8 mouse cellular contexts compared by ENCODE assay signal in genomic region chr2:51148065-51148407, GRCm38 (mm10). TPM values are rescaled to one million over a fixed set of nuclear protein-coding genes. Genes with fewer than 3 reads are reported as not detected.
DNase-seq lines count a peak whose midpoint lies in the region; ATAC-seq and TF ChIP-seq lines count a peak whose summit lies in the region.

No protein-coding gene starts in this region.

- H3K4me1 ChIP-seq in embryonic facial prominence, embryonic 10.5 days = peaks cover 35% of the 10 kb centered on the region
- H3K4me1 ChIP-seq in hindbrain, embryonic 14.5 days (replicated peaks; ENCODE audit: control insufficient read depth, insufficient read depth, low read length) = peaks cover 22% of the 10 kb centered on the region
- H3K4me1 ChIP-seq in midbrain, embryonic 15.5 days = peaks cover 21% of the 10 kb centered on the region

- H3K36me3 ChIP-seq in embryonic facial prominence, embryonic 10.5 days (replicated peaks) = peaks cover 32% of the 10 kb centered on the region
- H3K36me3 ChIP-seq in hindbrain, embryonic 14.5 days (replicated peaks; ENCODE audit: control insufficient read depth, insufficient read depth) = peaks cover 5% of the 10 kb centered on the region; the same call in 1 of the 2 replicates
- no peaks in the 10 kb centered on the region for H3K36me3 ChIP-seq in midbrain, embryonic 15.5 days (replicated peaks)

- DNase-seq in layer of hippocampus, adult 2 months (ENCODE audit: low spot score in 2 of 2) = no peak
- no peak for DNase-seq in layer of hippocampus, adult 9-11 months
- no peak for DNase-seq in embryonic facial prominence, embryonic 10.5 days (ENCODE audit: low spot score)
- DNase-seq in hindbrain, embryonic 14.5 days (ENCODE audit: low spot score) = no peak
- no peak for DNase-seq in frontal cortex, postnatal 10 days (ENCODE audit: low spot score in 2 of 2)
- DNase-seq in cerebellum, adult 9-11 months = no peak

- peak overlapping the region; percentile 78 for H3K4me2 ChIP-seq in hindbrain, embryonic 14.5 days (replicated peaks)
- H3K4me2 ChIP-seq in midbrain, embryonic 15.5 days = peak overlapping the region; percentile 55

- H3K27me3 ChIP-seq in embryonic facial prominence, embryonic 10.5 days (replicated peaks; ENCODE audit: low read depth, poor library complexity, severe bottlenecking) = 0 out of 2 replicates have a peak, but pooled peaks cover 9% of the 10 kb centered on the region
- H3K27me3 ChIP-seq in hindbrain, embryonic 14.5 days (ENCODE audit: control insufficient read depth, insufficient read depth, low read length) = no peaks in the 10 kb centered on the region
- H3K27me3 ChIP-seq in midbrain, embryonic 15.5 days (replicated peaks) = no peaks in the 10 kb centered on the region

- under 1% methylated on average over 20 of the region's 20 CpGs for WGBS in embryonic facial prominence, embryonic 10.5 days
- WGBS in hindbrain, embryonic 14.5 days = under 1% methylated on average over 20 of the region's 20 CpGs
- WGBS in midbrain, embryonic 15.5 days = under 1% methylated on average over 20 of the region's 20 CpGs

- TF ChIP-seq CTCF in layer of hippocampus, adult 2 months (conservative IDR thresholded peaks at IDR 0.05) = no peak

- H3K4me3 ChIP-seq in layer of hippocampus, adult 2 months = peak overlapping the region; percentile 88
- peak overlapping the region; percentile 99 for H3K4me3 ChIP-seq in embryonic facial prominence, embryonic 10.5 days
- H3K4me3 ChIP-seq in hindbrain, embryonic 14.5 days (replicated peaks; ENCODE audit: low read length) = peak overlapping the region; percentile 92
- peak overlapping the region; percentile 82 for H3K4me3 ChIP-seq in midbrain, embryonic 15.5 days

- peak overlapping the region; percentile 99 for H3K9ac ChIP-seq in hindbrain, embryonic 14.5 days
- H3K9ac ChIP-seq in midbrain, embryonic 15.5 days = peak overlapping the region; percentile 93

- H3K27ac ChIP-seq in layer of hippocampus, adult 2 months = peak overlapping the region; percentile 91
- H3K27ac ChIP-seq in embryonic facial prominence, embryonic 10.5 days (replicated peaks) = peak overlapping the region; percentile 97
- peak overlapping the region; percentile 94 for H3K27ac ChIP-seq in hindbrain, embryonic 14.5 days
- H3K27ac ChIP-seq in midbrain, embryonic 15.5 days = peak overlapping the region; percentile 90

- no peaks in the 10 kb centered on the region for H3K9me3 ChIP-seq in embryonic facial prominence, embryonic 10.5 days
- no peaks in the 10 kb centered on the region for H3K9me3 ChIP-seq in hindbrain, embryonic 14.5 days (ENCODE audit: control insufficient read depth, low read length)
- no peaks in the 10 kb centered on the region for H3K9me3 ChIP-seq in midbrain, embryonic 15.5 days

- ATAC-seq in hindbrain, embryonic 14.5 days (ENCODE audit: low FRiP score) = no peak; the same call in 1 of the 2 replicates
- peak; percentile 43 for ATAC-seq in midbrain, embryonic 15.5 days (replicated peaks)
- no peak for ATAC-seq in inflammation-experienced regulatory T-cells, adult 6 months

RNA-seq across cellular contexts. Expression of gene Rnd3, which starts 0.9 kb away (rescaled TPM):
- 10 to 100 TPM; 13.2 to 14.1 TPM for total RNA-seq in layer of hippocampus, adult 2 months (2021)
- polyA plus RNA-seq in embryonic facial prominence, embryonic 10.5 days (2016; fragmentation: Nextera tagmentation; extraction: Ambion mirVana) = 133 and 142 TPM in 2 replicates
- polyA plus RNA-seq in hindbrain, embryonic 14.5 days (2014; fragmentation: Nextera tagmentation; extraction: Ambion mirVana) = 125 and 150 TPM in 2 replicates
- 177 and 182 TPM in 2 replicates for polyA plus RNA-seq in midbrain, embryonic 15.5 days (2015; fragmentation: Nextera tagmentation; extraction: Ambion mirVana)
- 1 to 10 TPM in 1 of 3 experiments, under 1 TPM in 1, not detected in 1; 0.15 to 1.4 TPM for polyA plus RNA-seq in inflammation-experienced regulatory T-cells, adult 6 months (2017; shearing (Covaris generic))

Comparison
In these comparisons a context has a peak if more than half of its experiments do, and no peak if none do; other contexts are left out.
1. RNA of gene Rnd3, which starts 0.9 kb away (polyA plus RNA-seq): 177 to 182 TPM in midbrain, embryonic 15.5 days, 133 to 142 TPM in embryonic facial prominence, embryonic 10.5 days and 125 to 150 TPM in hindbrain, embryonic 14.5 days; 0.15 to 1.4 TPM in inflammation-experienced regulatory T-cells, adult 6 months; every median in the first group is over 10 times any median in the second.
2. Peak in every context shown above with its lines, with median percentiles within 50 percentile points of each other: H3K27ac ChIP-seq and H3K4me3 ChIP-seq.